Mouse (Mus musculus): ENCODE measurements around the gene Zfp217. TPM values are rescaled to one million over a fixed set of nuclear protein-coding genes. Genes with fewer than 3 reads are reported as not detected.
"Not testable (repeated sequence)": the region's sequence is repeated elsewhere in the genome, so short reads cannot be mapped to it uniquely, and the experiment has no call there.

Zfp217 gene
- polyA plus RNA-seq, 1 experiment, result 32.1 TPM

DNA sequence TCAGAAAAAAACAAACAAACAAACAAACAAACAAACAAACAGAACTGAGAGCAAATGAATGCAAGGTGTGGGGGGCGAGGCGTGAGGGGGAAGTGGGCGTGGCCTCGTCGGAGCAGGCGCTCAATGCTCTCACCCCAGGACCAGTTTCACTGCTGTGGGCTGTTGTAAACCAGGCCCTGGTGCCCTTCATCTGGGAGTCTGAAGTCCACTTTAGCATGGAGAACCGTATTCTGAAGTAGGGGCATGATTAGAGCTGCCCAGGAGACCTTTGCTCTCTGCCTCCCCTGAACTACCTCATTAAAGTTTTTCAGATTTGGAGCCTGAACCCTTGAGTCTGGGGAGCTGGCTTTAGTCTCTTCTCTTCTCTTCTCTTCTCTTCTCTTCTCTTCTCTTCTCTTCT, 40.8 kb upstream of the Zfp217 start:
- H3K4me3 ChIP-seq (ENCODE audit: control insufficient read depth, insufficient read depth, low read length), result no peak overlapping the region
- WGBS, result 91% methylated on average over 7 of the region's 7 CpGs

DNA sequence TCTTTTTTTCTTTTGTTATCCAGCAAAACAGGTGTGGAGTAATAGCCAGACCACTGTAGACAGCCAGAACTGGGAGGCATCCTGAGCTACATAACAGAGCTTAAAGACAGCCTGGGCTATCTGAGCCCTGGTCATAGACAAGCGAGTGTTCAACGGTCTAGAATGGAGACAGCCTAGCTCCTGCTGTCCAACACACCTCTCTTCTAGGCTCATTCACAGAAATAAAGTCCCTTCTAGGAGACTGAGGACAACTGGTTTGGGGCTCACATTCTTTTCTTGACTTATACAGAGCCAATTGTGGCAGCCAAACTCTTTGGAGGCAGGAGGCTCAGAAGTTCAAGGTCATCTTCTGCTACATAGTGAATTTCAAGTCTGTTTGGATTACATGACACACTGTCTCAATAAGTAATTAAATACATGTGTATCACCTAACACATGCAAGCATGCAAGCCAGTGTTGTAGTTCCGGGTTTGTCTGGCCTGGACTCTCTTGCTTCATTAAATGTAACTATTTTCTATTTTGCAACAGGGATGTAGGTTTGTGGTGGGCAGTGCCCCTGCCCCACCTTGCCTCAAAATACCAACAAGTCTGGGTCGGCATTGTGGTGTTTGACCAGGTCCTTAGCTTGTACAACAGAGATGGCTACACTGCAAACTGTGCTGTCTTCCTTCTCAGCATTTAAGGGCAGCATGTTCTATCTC, 37.4 kb upstream of the Zfp217 start:
- H3K27ac ChIP-seq (ENCODE audit: control insufficient read depth, insufficient read depth, low read length), result peak overlapping the region; percentile 60
- TF ChIP-seq CTCF (IDR thresholded peaks at IDR 0.05; ENCODE audit: borderline replicate concordance, control insufficient read depth, extremely low read depth, insufficient read depth, low read length, poor library complexity), result no peak
- peaks cover 9% of the 10 kb centered on the region for H3K4me1 ChIP-seq (replicated peaks; ENCODE audit: control insufficient read depth, insufficient read depth, low read length)
- no peaks in the 10 kb centered on the region for H3K36me3 ChIP-seq (ENCODE audit: control insufficient read depth, insufficient read depth, low read length)
- DNase-seq, result no peak
- H3K27me3 ChIP-seq (ENCODE audit: control insufficient read depth, insufficient read depth, low read length), result no peaks in the 10 kb centered on the region
- 52% methylated on average over 4 of the region's 4 CpGs for WGBS
- H3K4me3 ChIP-seq (ENCODE audit: control insufficient read depth, insufficient read depth, low read length), result no peak overlapping the region

More for the DNA sequence above, 40.8 kb upstream of the Zfp217 start:
- TF ChIP-seq CTCF (IDR thresholded peaks at IDR 0.05; ENCODE audit: borderline replicate concordance, control insufficient read depth, extremely low read depth, insufficient read depth, low read length, poor library complexity), result no peak
- no peak for TF ChIP-seq POLR2A (IDR thresholded peaks at IDR 0.05; ENCODE audit: control insufficient read depth, extremely low read depth, insufficient read depth, low read length, poor library complexity)
- H3K36me3 ChIP-seq (ENCODE audit: control insufficient read depth, insufficient read depth, low read length), result no peaks in the 10 kb centered on the region
- no peaks in the 10 kb centered on the region for H3K27me3 ChIP-seq (ENCODE audit: control insufficient read depth, insufficient read depth, low read length)
- H3K4me1 ChIP-seq (replicated peaks; ENCODE audit: control insufficient read depth, insufficient read depth, low read length), result peaks cover 13% of the 10 kb centered on the region
- no peak for DNase-seq
- no peak overlapping the region for H3K27ac ChIP-seq (ENCODE audit: control insufficient read depth, insufficient read depth, low read length)

DNA sequence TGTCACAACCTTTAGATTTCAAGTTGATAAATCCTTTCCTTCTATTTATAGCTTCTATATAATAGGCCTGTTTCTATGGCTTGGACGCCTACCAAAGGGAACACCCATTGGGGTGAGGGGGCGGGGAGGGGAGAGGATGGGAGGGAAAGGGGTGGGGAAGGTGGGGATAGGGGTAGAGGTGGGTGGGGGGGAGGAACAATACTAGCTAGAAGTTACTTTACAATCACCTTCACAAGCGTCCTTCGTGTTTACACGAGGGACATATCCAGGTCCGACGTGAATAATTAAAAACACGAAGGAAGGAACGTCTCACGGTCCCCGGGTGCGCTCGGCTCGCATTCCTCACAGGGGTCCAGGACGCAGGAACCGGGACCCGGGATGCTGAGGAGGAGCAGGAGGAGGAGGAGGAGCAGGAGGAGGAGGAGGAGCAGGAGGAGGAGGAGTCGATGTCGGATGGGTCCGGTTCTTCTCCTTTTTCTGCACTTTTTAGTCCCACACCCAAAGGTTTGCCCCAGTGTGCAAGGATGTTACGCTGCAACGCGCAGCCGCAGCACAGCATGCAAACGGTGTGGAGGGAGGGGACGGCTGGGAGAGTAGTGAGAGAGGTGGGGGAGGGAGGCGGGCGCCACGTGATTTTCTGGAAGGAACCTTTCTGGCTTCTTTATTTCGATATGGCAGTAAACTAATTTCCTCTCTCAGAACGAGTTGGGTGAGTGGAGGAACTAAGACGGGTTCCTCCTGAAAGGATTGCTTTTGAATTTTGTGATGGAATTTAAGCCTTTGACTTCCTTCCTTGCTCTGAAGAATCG, 36.5 kb upstream of the Zfp217 start:
- Histone ChIP-seq H3K36me3 (ENCODE audit: control insufficient read depth, insufficient read depth, low read length) (no peaks in the 10 kb centered on the region), H3K27ac (ENCODE audit: control insufficient read depth, insufficient read depth, low read length) (peak overlapping the region; percentile 78), H3K27me3 (ENCODE audit: control insufficient read depth, insufficient read depth, low read length) (no peaks in the 10 kb centered on the region), H3K4me1 (replicated peaks; ENCODE audit: control insufficient read depth, insufficient read depth, low read length) (peaks cover 9% of the 10 kb centered on the region), H3K4me3 (ENCODE audit: control insufficient read depth, insufficient read depth, low read length) (peak overlapping the region; percentile 90)
- TF ChIP-seq CTCF (IDR thresholded peaks at IDR 0.05; ENCODE audit: borderline replicate concordance, control insufficient read depth, extremely low read depth, insufficient read depth, low read length, poor library complexity) (no peak), POLR2A (IDR thresholded peaks at IDR 0.05; ENCODE audit: control insufficient read depth, extremely low read depth, insufficient read depth, low read length, poor library complexity) (no peak)
- under 1% methylated on average over 33 of the region's 33 CpGs for WGBS
- DNase-seq, result peak; percentile 83

DNA sequence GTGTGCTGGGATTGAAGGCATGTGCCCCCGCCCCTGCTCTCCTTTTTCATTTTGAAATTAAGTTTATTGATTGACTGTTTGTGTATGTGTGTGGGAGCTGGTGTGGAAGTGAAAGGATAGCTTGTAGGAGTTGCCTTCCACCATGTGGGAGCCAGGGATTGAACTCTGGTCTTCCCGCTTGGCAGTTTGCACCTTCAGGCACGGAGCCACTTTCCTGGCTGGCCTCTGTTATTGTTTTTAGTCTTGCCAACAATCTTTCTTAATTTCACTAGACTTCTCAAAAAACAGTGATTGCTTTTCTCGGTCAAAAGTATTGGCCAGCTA, 35.9 kb upstream of the Zfp217 start:
- Histone ChIP-seq H3K27me3 (ENCODE audit: control insufficient read depth, insufficient read depth, low read length) (no peaks in the 10 kb centered on the region), H3K4me3 (ENCODE audit: control insufficient read depth, insufficient read depth, low read length) (no peak overlapping the region), H3K27ac (ENCODE audit: control insufficient read depth, insufficient read depth, low read length) (peak overlapping the region; percentile 66; the same call in 1 of the 2 replicates), H3K36me3 (ENCODE audit: control insufficient read depth, insufficient read depth, low read length) (no peaks in the 10 kb centered on the region), H3K4me1 (replicated peaks; ENCODE audit: control insufficient read depth, insufficient read depth, low read length) (peaks cover 9% of the 10 kb centered on the region)
- TF ChIP-seq CTCF (IDR thresholded peaks at IDR 0.05; ENCODE audit: borderline replicate concordance, control insufficient read depth, extremely low read depth, insufficient read depth, low read length, poor library complexity), result no peak
- TF ChIP-seq POLR2A (IDR thresholded peaks at IDR 0.05; ENCODE audit: control insufficient read depth, extremely low read depth, insufficient read depth, low read length, poor library complexity), result no peak
- 63% methylated on average over 4 of the region's 4 CpGs for WGBS
- no peak for DNase-seq

DNA sequence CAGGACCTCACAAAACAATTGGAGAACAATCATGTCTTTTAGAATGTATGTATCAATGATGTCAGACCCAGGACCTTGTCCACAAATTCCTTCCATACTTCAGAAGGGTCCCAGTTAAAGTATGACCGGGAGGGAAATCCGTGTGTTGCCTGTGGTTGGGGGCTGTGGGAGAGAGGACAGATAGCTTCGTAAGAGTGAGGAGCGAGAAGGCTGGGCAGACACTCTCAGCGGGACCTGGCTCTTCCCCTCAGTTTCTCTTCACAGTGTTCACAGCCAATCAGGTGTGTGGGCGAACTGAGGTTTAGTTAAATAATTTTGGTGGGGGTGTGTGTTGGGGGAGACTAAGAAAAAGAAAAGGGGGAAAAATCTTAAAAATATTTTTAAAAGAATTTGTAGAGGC, 34.0 kb upstream of the Zfp217 start:
- no peaks in the 10 kb centered on the region for H3K27me3 ChIP-seq (ENCODE audit: control insufficient read depth, insufficient read depth, low read length)

DNA sequence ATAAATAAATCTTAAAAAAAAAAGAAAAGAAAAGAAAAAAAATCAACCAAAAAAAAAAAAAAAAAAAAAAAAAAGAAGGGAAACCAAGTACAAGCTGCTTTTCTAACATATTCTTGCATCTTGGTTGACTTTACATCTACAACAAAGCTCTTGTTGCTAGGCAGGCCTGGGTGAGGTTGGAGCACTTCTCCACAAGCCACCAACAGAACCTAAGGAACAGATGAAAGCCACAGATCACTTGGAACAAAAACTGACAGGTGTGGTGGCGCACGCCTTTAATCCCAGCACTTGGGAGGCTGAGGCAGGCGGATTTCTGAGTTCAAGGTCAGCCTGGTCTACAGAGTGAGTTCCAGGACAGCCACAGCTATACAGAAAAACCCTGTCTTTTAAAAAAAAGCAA, 32.9 kb upstream of the Zfp217 start:
- not testable (repeated sequence) for H3K27ac ChIP-seq (ENCODE audit: control insufficient read depth, insufficient read depth, low read length); DNase-seq; H3K36me3 ChIP-seq (ENCODE audit: control insufficient read depth, insufficient read depth, low read length); H3K27me3 ChIP-seq (ENCODE audit: control insufficient read depth, insufficient read depth, low read length); H3K4me3 ChIP-seq (ENCODE audit: control insufficient read depth, insufficient read depth, low read length)
- 87% methylated on average over 3 of the region's 3 CpGs for WGBS
- peaks cover 18% of the 10 kb centered on the region for H3K4me1 ChIP-seq (replicated peaks; ENCODE audit: control insufficient read depth, insufficient read depth, low read length)

More for the DNA sequence above, 34.0 kb upstream of the Zfp217 start:
- DNase-seq, result no peak
- 96% methylated on average over 6 of the region's 6 CpGs for WGBS
- H3K36me3 ChIP-seq (ENCODE audit: control insufficient read depth, insufficient read depth, low read length), result no peaks in the 10 kb centered on the region
- H3K4me3 ChIP-seq (ENCODE audit: control insufficient read depth, insufficient read depth, low read length), result no peak overlapping the region
- H3K4me1 ChIP-seq (replicated peaks; ENCODE audit: control insufficient read depth, insufficient read depth, low read length), result peaks cover 11% of the 10 kb centered on the region
- TF ChIP-seq POLR2A (IDR thresholded peaks at IDR 0.05; ENCODE audit: control insufficient read depth, extremely low read depth, insufficient read depth, low read length, poor library complexity), result no peak
- no peak for TF ChIP-seq CTCF (IDR thresholded peaks at IDR 0.05; ENCODE audit: borderline replicate concordance, control insufficient read depth, extremely low read depth, insufficient read depth, low read length, poor library complexity)
- H3K27ac ChIP-seq (ENCODE audit: control insufficient read depth, insufficient read depth, low read length), result no peak overlapping the region
